Mouse (Mus musculus) hindbrain, embryonic 13.5 days (tissue): ENCODE results near the gene Cops7a. TPM values are rescaled to one million over a fixed set of nuclear protein-coding genes. Genes with fewer than 3 reads are reported as not detected.

Experiments used
- ATAC-seq: fragments of 200-750 bp; cut with Nextera tagmentation; 2 replicates; pipeline ENCODE4 v1.8.0; 2017; ENCODE audit warnings: moderate TSS enrichment; ENCODE audit not compliant: low FRiP score
- H3K27ac ChIP-seq: fragments of 300-500 bp; sonication (generic); 2 replicates; pipeline ENCODE4 v1.5.1; 2015; ENCODE audit warnings: inconsistent platforms, mild to moderate bottlenecking, moderate library complexity
- H3K27me3 ChIP-seq: fragments of 300-500 bp; sonication (generic); 2 replicates; pipeline ENCODE4 v1.6.1; 2015; ENCODE audit warnings: mild to moderate bottlenecking, inconsistent platforms
- H3K36me3 ChIP-seq: fragments of 300-500 bp; sonication (generic); 2 replicates; pipeline ENCODE4 v1.6.1; 2015; ENCODE audit warnings: mild to moderate bottlenecking, inconsistent platforms
- H3K4me1 ChIP-seq: fragments of 300-500 bp; sonication (generic); replicated peaks from 2 replicates; pipeline ENCODE4 v1.6.1; 2015; ENCODE audit warnings: inconsistent platforms
- H3K4me2 ChIP-seq: fragments of 300-500 bp; sonication (generic); 2 replicates; pipeline ENCODE4 v1.6.1; 2015; ENCODE audit warnings: inconsistent platforms, mild to moderate bottlenecking, moderate library complexity
- H3K4me3 ChIP-seq: fragments of 300-500 bp; sonication (generic); 2 replicates; pipeline ENCODE4 v1.5.1; 2015; ENCODE audit warnings: mild to moderate bottlenecking, inconsistent platforms
- H3K9ac ChIP-seq: fragments of 300-500 bp; sonication (generic); 2 replicates; pipeline ENCODE4 v1.6.1; 2015; ENCODE audit warnings: mild to moderate bottlenecking, inconsistent platforms
- H3K9me3 ChIP-seq: fragments of 300-500 bp; sonication (generic); 2 replicates; pipeline ENCODE4 v1.6.1; 2016; ENCODE audit warnings: inconsistent platforms
- WGBS: fragments of 180-500 bp; shearing (Covaris S2); methylation state at CpG from one replicate; pipeline ENCODE4 v1.1.7; 2015; 5-methylcytosine and 5-hydroxymethylcytosine counted together
- polyA plus RNA-seq: library from polyadenylated mRNA; unstranded; fragments of >200 nt; fragmentation: Nextera tagmentation; extraction: Ambion mirVana; gene quantifications from 2 replicates; pipeline ENCODE4 v1.2.1, GENCODE M21; 2015

Cops7a gene
- polyA plus RNA-seq, 1 experiment from 2014 or later: 89.3 TPM

- H3K4me2 ChIP-seq: peak overlapping the region; percentile 100
- ATAC-seq: no peak
- H3K36me3 ChIP-seq: peaks cover 27% of the 10 kb centered on the region
- 3% methylated on average over 12 of the region's 12 CpGs for WGBS
- peak overlapping the region; percentile 93 for H3K4me3 ChIP-seq
- H3K27me3 ChIP-seq: no peaks in the 10 kb centered on the region
- H3K27ac ChIP-seq: peak overlapping the region; percentile 100
- H3K9ac ChIP-seq: peak overlapping the region; percentile 100
- H3K9me3 ChIP-seq: no peaks in the 10 kb centered on the region
- peaks cover 68% of the 10 kb centered on the region for H3K4me1 ChIP-seq
These were observed 49.2 kb downstream of the Cops7a start for GRCm38 (mm10) chr6:124915942-124916694.

DNA sequence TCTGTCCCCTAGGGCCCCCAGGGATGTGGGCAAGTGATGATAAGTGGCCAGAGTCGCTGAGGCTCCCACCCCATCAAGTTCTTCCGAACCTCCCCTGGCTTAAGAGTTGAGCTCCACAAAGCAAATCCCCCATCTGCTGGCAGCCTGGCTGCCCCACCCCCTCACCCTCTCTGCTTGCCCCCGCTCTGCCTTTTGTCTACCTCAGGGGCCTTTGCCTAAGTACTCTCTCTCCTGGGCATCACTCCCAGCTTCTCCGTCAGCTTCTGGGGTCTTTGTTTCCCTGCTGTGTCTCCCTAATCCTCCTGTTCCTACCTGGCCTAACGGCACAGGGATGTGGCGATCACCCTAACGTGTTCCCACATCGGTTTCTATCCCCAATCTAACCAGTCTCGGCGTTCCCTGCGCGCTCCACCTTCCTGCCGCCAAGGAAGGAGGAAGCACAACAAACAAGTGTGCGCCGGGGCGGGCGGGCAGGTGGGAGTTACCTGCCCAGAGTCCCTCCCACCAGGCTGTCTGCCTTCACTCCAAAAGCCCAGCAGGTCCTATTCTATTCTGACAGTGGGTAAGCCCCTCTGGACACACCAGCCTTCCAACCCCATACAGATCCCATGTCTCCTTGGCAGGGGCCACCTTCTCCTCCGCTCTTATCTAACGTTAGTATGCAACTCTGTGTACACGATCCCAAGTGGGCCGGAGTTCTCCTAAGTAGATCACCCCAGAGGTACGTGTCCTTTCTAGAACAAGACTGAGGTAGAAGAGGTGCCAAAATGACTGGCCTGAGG is 50.0 kb downstream of the Cops7a start:
- WGBS: 9% methylated on average over 22 of the region's 22 CpGs
- Histone ChIP-seq H3K9ac (peak overlapping the region; percentile 100), H3K27ac (peak overlapping the region; percentile 100), H3K4me1 (peaks cover 67% of the 10 kb centered on the region), H3K36me3 (peaks cover 27% of the 10 kb centered on the region), H3K27me3 (no peaks in the 10 kb centered on the region), H3K4me2 (peak overlapping the region; percentile 100), H3K9me3 (no peaks in the 10 kb centered on the region), H3K4me3 (peak overlapping the region; percentile 93)
- no peak for ATAC-seq

DNA sequence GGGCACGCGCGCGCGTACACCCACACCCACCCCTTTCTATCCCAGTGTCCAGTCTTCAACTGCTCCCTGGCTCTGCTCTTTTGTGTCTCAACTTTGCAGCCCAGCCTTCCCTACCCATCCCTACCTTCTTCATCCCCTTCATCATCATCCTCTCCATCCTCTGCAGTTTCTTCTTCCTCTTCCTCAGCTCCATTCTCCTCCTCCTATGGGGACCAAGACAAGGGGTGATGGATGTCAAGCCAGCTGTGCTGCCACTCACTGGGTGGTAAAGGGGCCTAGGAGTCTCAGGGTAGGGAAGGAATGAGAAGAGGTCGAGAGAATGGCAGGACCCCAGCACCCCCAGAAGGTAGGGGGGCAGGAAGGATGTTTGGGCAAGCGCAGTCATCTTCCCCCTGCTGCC is 50.8 kb downstream of the Cops7a start:
- peaks cover 5% of the 10 kb centered on the region; the same call in 1 of the 2 replicates for H3K27me3 ChIP-seq
- H3K4me1 ChIP-seq: peaks cover 69% of the 10 kb centered on the region
- ATAC-seq: no peak
- H3K4me2 ChIP-seq: peak overlapping the region; percentile 100
- peak overlapping the region; percentile 100 for H3K27ac ChIP-seq
- peak overlapping the region; percentile 100 for H3K9ac ChIP-seq
- H3K9me3 ChIP-seq: no peaks in the 10 kb centered on the region
- peaks cover 27% of the 10 kb centered on the region for H3K36me3 ChIP-seq
- 83% methylated on average over 7 of the region's 7 CpGs for WGBS
- peak overlapping the region; percentile 93 for H3K4me3 ChIP-seq

DNA sequence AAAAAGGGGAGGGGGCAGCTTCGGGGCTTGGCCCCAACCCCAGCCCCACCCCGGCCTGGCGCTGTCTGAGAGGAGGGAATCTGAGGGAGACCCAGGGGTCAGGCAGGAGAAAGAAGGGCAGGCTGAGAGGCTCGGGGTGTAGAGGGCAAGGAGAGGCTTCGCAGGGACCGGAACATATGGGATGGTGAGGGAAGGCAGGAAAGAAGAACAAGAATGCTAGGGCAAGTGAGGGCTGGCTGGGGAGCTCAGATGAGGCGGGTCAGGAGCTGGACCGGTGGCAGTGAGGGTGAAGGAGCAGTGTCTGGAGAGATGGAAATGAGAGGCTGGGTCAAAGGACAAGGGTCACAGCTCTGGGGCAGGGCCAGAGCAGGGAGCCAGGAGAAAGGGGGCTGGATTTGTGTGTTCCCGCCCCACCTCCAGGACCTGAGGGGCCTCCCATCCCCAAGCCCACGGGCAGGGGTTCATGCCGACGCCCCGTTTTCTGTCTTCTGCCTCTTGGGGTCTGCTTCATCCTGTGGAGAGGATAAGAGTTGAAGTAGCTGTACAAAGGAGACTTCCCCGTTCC is 51.5 kb downstream of the Cops7a start:
- WGBS: 49% methylated on average over 14 of the region's 14 CpGs
- Histone ChIP-seq H3K36me3 (peaks cover 27% of the 10 kb centered on the region), H3K9me3 (no peaks in the 10 kb centered on the region), H3K4me3 (no peak overlapping the region; the same call in 1 of the 2 replicates), H3K9ac (peak overlapping the region; percentile 100), H3K27ac (peak overlapping the region; percentile 100), H3K27me3 (peaks cover 9% of the 10 kb centered on the region; the same call in 1 of the 2 replicates), H3K4me1 (peaks cover 68% of the 10 kb centered on the region), H3K4me2 (peak overlapping the region; percentile 100)
- ATAC-seq: no peak

DNA sequence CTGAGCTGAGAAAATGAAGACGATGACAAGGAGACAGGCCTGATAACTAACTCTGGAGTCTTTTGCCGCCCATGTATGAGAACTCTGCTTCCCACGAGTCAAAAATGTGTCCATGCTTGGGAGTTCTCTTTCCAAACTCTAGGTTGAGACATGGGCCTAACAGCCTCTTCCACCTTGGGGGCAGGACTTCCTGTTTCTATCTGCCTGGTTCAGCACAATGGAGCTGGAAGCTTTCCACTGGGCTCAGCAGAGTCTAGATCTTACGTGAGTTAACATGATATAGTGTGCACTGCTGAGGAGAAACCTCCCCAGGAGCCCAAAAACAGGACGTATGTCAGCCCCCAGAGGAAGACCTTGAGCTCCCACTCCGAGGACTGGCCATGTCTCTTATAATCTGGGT is 52.1 kb downstream of the Cops7a start:
- 0 out of 2 replicates have a peak overlapping the region, but pooled peaks have one; percentile 100 for H3K4me2 ChIP-seq
- peaks cover 29% of the 10 kb centered on the region for H3K36me3 ChIP-seq
- ATAC-seq: no peak
- H3K4me3 ChIP-seq: no peak overlapping the region
- 72% methylated on average over 6 of the region's 6 CpGs for WGBS
- peak overlapping the region; percentile 100; the same call in 1 of the 2 replicates for H3K9ac ChIP-seq
- peak overlapping the region; percentile 100 for H3K27ac ChIP-seq
- peaks cover 11% of the 10 kb centered on the region; the same call in 1 of the 2 replicates for H3K27me3 ChIP-seq
- no peaks in the 10 kb centered on the region for H3K9me3 ChIP-seq
- peaks cover 62% of the 10 kb centered on the region for H3K4me1 ChIP-seq

- Histone ChIP-seq H3K27me3 (peaks cover 11% of the 10 kb centered on the region; the same call in 1 of the 2 replicates), H3K4me1 (peaks cover 61% of the 10 kb centered on the region), H3K9ac (0 out of 2 replicates have a peak within 1 kb of the TSS, but pooled peaks have one; percentile 61), H3K27ac (peak within 1 kb of the TSS; percentile 100), H3K9me3 (no peaks in the 10 kb centered on the region), H3K36me3 (peaks cover 33% of the 10 kb centered on the region), H3K4me3 (no peak within 1 kb of the TSS), H3K4me2 (0 out of 2 replicates have a peak within 1 kb of the TSS, but pooled peaks have one; percentile 2)
- 22% methylated on average over 13 of the region's 13 CpGs for WGBS
- ATAC-seq: no peak
These were observed 53.7 kb downstream of the Cops7a start, which contains the start of gene Lag3 for GRCm38 (mm10) chr6:124911533-124912218. Gene Lag3, minus strand, starts transcription at chr6:124911705.

- Histone ChIP-seq H3K36me3 (peaks cover 33% of the 10 kb centered on the region), H3K27me3 (peaks cover 11% of the 10 kb centered on the region; the same call in 1 of the 2 replicates), H3K9me3 (no peaks in the 10 kb centered on the region), H3K4me1 (peaks cover 55% of the 10 kb centered on the region), H3K4me2 (peak overlapping the region; percentile 39), H3K4me3 (peak overlapping the region; percentile 11; the same call in 1 of the 2 replicates), H3K27ac (0 out of 2 replicates have a peak overlapping the region, but pooled peaks have one; percentile 6), H3K9ac (peak overlapping the region; percentile 61)
- 0 out of 2 replicates have a peak, but pooled peaks have one; percentile 14 for ATAC-seq
- 3% methylated on average over 32 of the region's 32 CpGs for WGBS
These were observed 55.3 kb downstream of the Cops7a start for GRCm38 (mm10) chr6:124910032-124910431.

Other genes with a start within 250 kb of the Cops7a start
- gene Ptpn6, start 226.8 kb downstream of the Cops7a start, polyA plus RNA-seq: 5.0 and 5.9 TPM in 2 replicates
- gene Grcc10, start 224.2 kb downstream of the Cops7a start, polyA plus RNA-seq: 670 and 677 TPM in 2 replicates
- not detected in 2 replicates for gene Gm45234, start 209.5 kb downstream of the Cops7a start, polyA plus RNA-seq
- gene Atn1, start 209.0 kb downstream of the Cops7a start, polyA plus RNA-seq: 21.6 and 22.7 TPM in 2 replicates
- 53.2 and 58.7 TPM in 2 replicates for gene Eno2, start 195.9 kb downstream of the Cops7a start, polyA plus RNA-seq
- 4.0 and 6.3 TPM in 2 replicates for gene Lrrc23, start 185.8 kb downstream of the Cops7a start, polyA plus RNA-seq
- gene Spsb2, start 156.9 kb downstream of the Cops7a start, polyA plus RNA-seq: 7.8 and 8.4 TPM in 2 replicates
- 361 and 374 TPM in 2 replicates for gene Tpi1, start 151.2 kb downstream of the Cops7a start, polyA plus RNA-seq
- gene Usp5, start 136.1 kb downstream of the Cops7a start, polyA plus RNA-seq: 189 and 200 TPM in 2 replicates
- gene Cdca3, start 136.0 kb downstream of the Cops7a start, polyA plus RNA-seq: 42.6 and 51.2 TPM in 2 replicates
- 0.78 and 1.3 TPM in 2 replicates for gene Gnb3, start 125.3 kb downstream of the Cops7a start, polyA plus RNA-seq
- gene P3h3, start 107.8 kb downstream of the Cops7a start, polyA plus RNA-seq: 16.4 and 19.1 TPM in 2 replicates
- 21.3 and 22.5 TPM in 2 replicates for gene Gpr162, start 101.6 kb downstream of the Cops7a start, polyA plus RNA-seq
- gene Cd4, start 77.3 kb downstream of the Cops7a start, polyA plus RNA-seq: 0.14 and 0.19 TPM in 2 replicates
- 2.4 and 2.6 TPM in 2 replicates for gene Lag3, start 53.8 kb downstream of the Cops7a start, polyA plus RNA-seq
- 744 and 801 TPM in 2 replicates for gene Ptms, start 45.4 kb downstream of the Cops7a start, polyA plus RNA-seq
- 481 and 505 TPM in 2 replicates for gene Mlf2, start 34.2 kb downstream of the Cops7a start, polyA plus RNA-seq
- 29.3 and 31.6 TPM in 2 replicates for gene Pianp, start 31.2 kb upstream of the Cops7a start, polyA plus RNA-seq
- gene Zfp384, start 43.6 kb upstream of the Cops7a start, polyA plus RNA-seq: 17.7 and 20.4 TPM in 2 replicates
- gene Ing4, start 74.2 kb upstream of the Cops7a start, polyA plus RNA-seq: 168 and 175 TPM in 2 replicates
- 17.5 and 19.7 TPM in 2 replicates for gene Acrbp, start 84.2 kb upstream of the Cops7a start, polyA plus RNA-seq
- 0.55 and 0.65 TPM in 2 replicates for gene Lpar5, start 102.4 kb upstream of the Cops7a start, polyA plus RNA-seq
- gene Chd4, start 130.4 kb upstream of the Cops7a start, polyA plus RNA-seq: 123 and 126 TPM in 2 replicates
- 47.9 and 48.6 TPM in 2 replicates for gene Nop2, start 166.4 kb upstream of the Cops7a start, polyA plus RNA-seq
- gene Iffo1, start 179.7 kb upstream of the Cops7a start, polyA plus RNA-seq: 17.2 and 19.7 TPM in 2 replicates
- gene Gapdh, start 200.9 kb upstream of the Cops7a start, polyA plus RNA-seq: 1,320 and 1,327 TPM in 2 replicates
- 56.7 and 62.9 TPM in 2 replicates for gene Ncapd2, start 226.2 kb upstream of the Cops7a start, polyA plus RNA-seq
- gene Mrpl51, start 226.3 kb upstream of the Cops7a start, polyA plus RNA-seq: 158 and 164 TPM in 2 replicates